Mouse (Mus musculus) adrenal gland, postnatal 14 days (tissue): ENCODE data around the gene Fut11. TPM values are rescaled to one million over a fixed set of nuclear protein-coding genes. Genes with fewer than 3 reads are reported as not detected.
A peak's percentile ranks its signal among the peaks of the same experiment; 100 is the strongest.

Source experiments
- DNase-seq: peaks from one replicate; pipeline ENCODE4 v3.0.0; 2021; ENCODE audit warnings: mixed read lengths
- total RNA-seq: library from RNA; stranded (reverse); gene quantifications from 2 replicates; pipeline ENCODE4 v1.2.3, GENCODE M21; 2021

Fut11 gene
- total RNA-seq, 1 experiment from 2014 or later: 17.0 TPM

DNA sequence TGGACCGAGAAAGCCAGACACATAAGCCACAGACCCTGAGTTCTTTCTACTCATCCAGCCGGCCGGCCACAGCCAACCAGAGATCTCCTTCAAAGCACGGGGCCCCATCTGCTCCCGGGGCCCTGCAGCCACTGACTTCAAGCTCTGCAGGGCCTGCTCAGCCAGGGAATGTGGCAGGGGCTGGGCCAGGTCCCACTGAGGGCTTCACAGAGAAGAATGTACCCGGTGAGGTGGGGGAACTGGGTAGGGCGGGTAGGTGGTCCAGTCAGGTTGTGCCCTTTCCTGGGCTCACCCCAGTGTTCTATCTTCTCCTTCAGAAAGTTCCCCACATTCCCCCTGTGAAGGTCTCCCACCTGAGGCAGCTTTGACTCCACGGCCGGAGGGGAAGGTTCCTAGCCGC lies 23.7 kb downstream of the Fut11 start:
- DNase-seq: no peak

DNA sequence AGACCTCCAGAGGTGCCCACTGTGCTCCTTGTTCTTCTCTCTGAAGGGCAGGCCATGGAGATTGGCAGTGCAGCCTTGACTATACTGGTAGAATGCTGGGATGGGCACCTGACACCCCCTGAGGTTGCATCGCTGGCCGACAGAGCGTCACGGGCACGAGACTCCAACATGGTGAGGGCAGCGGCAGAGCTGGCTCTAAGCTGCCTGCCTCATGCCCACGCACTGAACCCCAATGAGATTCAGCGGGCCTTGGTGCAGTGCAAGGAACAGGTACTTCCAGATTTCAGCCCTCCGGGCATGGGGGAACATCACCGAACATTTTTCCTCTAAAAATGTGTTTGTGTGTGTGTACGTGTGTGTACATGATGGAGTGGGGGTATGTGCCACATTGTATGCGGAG lies 25.0 kb downstream of the Fut11 start:
- DNase-seq: no peak

DNA sequence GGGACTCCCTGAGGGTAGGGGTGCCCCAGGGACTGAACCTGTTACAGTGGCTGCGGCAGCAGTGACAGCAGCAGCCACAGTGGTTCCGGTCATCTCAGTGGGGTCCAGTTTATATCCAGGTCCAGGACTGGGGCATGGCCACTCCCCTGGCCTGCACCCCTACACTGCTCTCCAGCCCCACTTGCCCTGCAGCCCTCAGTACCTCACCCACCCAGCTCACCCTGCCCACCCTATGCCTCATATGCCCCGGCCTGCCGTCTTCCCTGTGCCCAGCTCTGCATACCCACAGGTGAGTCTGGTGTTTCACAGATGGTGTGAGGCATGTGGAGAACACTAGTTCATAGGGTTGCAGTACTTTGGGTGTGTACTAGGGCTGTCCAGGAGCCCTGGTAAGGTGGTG lies 26.6 kb downstream of the Fut11 start:
- no peak for DNase-seq

DNA sequence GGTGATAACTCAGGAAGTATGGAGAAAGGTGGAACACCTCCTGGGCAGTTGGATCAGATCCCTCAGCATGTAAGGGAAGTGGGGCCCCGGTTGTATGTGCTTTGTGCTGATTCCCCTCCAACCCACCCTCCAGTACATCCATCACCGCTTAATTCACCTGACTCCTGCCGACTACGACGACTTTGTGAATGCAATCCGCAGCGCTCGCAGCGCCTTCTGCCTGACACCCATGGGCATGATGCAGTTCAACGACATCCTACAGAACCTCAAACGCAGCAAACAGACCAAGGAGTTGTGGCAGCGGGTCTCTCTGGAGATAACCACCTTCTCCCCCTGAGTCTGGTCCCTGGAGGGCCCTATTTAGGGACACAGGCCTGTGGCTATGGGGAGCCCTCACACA lies 28.2 kb downstream of the Fut11 start:
- DNase-seq: no peak

DNA sequence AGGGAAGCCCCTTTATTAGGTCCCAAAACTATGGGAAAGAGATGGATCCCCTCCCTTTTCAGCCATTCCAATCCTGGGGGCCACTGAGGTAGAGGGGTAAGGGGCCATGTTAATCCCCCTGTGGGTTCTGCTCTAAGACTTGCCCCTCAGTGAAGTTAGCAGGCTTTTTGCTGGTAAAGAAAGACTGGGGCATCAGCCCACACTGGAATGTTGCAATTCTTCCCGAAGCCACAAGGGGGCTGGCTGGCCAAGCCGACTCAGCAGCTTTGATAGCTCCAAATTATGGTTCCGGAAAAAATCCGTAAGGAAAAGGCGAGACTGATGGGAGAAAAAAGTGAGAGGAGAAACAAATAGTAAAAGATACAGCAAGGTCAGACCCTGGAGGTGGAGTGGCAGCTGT lies 29.3 kb downstream of the Fut11 start:
- DNase-seq: peak; percentile 79

DNA sequence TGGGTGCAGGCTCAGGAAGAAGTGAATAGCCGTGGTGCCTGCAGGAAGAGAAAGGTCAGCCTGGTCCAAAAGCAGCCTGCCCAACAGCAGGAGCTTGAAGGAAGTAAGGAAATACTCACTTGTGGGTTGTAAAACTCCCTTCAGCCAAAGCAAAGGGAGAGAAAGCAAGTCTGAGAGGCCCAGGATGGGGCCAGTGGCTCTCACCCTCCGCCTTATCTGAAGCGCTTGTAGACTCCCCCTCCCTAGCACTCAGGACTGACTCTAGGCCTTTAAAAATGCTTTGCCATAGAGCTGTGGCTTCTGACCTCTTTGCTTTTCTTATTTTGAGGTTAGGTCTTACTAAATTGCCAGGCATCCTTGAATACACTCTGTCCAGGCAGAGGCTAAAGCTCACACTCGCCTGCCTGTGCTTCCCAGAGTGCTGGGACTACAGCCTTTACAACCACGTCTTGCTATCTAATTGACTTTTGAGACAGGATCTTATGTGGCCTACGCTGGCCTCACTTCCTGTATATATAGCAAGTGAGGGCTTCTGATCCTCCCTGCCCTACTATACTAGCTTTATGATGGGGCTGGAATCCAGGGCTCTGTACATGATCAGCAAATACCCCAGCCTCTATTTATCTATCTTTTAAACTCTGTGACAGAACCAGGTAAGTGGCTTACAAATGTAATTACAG lies 31.0 kb downstream of the Fut11 start:
- DNase-seq: no peak

DNA sequence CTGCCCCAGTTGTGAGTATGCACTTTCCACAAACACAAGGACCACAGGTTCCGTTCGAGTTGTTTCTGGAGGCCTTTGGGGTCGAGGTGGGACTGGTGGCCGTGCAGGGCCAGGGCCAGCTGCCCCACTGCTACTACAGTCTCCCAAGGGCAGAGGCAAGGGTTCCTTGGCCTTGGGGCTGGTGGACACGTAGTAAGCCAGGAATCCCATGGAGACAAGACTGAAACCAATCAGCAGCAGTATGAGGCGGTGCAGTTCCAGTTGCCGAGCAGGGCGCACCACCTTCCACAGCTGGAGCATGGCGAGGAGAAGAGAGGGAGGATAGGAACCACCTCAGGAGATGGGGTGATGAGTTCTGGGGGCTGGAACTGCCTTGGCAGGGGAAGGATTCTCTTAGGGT lies 35.1 kb downstream of the Fut11 start:
- no peak for DNase-seq

DNA sequence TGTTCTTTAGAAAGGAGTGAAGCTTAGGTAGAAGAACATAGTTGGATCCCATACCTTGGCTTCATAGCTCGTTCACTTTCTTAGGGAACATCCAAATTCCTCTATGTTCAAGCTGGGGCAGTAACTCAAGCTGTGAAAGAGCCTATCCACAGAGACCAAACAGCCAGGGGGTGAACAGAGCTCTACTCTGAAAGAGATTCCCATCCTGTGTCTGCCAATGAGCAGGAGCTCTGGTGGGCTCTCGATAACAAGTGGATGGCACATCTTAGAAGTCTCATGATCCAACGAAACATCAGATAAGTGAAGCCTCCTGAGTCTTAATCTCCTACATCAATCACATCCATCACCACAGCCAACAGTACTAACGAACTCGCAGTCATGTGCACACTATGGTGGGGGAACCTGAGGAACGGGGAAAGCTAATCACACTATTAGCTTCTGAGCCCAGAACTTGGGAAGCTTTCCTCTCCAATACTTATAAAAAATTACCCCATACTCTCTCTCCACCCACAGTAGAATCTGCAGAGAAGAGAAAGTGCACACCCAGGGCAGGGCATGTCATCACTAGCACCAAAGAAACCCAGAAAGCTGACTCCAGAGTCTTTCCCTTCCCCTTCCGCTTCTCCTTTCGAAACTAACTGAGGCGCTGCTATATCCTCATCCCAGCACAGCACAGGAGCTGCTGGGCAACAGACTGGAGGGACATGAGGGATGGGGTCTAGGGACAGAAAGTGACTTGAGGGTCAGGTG lies 36.3 kb downstream of the Fut11 start:
- no peak for DNase-seq

DNA sequence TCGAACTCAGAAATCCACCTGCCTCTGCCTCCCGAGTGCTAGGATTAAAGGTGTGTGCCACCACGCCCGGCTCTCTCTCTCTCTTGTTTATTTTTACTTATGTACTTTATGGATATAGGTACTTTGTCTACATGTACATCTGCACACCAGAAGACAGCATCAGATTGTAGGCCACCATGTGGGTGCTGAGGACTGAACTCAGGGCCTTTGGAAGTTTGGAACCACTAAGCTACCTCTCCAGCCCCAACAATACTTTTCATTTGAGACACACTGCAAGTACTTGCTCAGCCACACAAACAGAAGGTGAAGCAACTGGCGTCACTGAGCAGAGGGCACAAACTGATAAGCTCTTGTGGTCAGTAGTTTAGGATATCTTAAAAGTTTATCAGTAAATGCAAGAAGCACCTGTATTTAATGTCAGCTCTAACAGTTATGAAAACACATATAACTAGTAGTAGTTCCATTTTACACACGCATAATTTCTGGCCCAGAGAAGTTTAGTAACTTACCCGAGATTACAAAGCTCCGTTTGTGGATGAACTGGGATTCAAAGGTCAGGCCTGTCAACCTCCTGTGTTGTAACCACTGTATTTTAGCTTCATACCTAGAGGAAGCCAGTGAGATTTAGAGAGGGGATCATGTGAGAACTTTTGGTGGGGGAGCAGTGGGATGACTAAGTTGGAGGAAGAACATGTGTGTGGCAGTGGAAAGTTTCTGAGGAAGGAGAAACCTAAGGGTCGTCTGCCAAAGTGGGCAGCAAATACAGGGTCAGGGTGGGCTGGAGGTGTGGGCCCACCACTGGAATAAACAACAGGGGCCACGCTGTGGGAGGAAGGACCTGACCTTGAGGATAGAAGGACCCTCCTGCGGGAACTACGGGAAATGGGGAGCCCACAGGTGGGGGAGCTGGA lies 38.5 kb downstream of the Fut11 start:
- DNase-seq: peak; percentile 50

DNA sequence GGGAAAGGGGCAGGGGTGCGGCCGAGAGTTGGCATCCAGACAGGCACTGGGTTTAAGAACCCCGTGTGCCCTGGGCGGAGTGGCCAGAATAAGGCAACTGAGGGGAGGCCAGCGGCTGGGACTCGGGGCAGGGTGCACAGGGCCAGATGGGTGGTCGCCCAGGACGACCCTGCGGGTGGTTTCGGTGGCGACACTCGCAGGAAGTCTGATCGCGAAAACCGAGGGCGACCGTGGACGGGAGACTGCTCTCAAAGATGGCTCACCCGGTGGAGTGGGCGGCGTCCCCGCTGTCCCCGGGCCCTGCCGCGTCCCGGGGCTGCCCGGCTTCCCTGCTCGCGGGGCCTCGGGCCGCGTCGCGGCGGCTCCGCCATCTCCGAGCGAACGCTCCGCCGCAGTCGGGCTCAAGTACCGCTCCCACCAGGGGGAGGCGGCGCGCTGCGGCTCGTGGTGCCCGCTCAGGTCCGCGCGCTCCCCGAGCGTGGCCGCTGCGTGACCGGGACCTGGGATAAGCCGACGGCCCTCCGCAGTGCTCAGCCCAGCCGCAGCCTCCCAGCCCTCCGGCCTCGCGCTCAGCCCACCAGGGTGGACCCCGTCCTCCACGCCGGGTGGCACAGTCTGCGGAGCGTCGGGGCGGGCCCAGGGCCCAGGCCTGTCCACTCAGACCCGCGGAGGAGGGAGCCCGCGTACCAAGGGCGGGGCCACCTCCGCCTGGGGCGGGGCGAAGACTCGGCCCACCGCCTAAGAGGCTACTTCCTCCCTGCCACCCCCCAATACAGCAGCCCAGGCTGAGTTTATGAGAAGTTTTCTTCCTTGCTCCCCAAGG lies 39.4 kb downstream of the Fut11 start, which contains the start of gene Ndst2:
Gene Ndst2, minus strand, starts transcription at position 611 of the 823 bp plus-strand sequence.
- DNase-seq: peak; percentile 94

DNA sequence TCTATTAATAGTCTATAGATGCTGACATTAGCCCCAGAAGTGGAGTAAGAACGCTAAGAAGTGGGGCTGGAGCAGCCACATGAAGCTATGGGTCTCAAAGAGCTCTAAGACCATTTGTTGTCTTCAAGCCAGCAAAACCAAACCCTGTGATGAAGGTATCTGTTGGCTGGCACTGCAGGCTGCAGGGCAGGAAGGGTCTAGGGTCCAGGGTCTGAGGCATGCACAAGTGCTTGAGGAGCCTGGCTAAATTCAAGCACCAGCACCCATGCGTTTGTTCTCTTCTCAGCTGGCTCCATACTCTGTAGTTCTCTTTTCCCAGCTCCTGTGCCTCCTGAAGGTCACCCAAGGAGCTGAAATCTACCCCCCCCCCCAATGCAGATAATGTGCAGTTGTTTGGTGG lies 40.3 kb downstream of the Fut11 start:
- no peak for DNase-seq

DNA sequence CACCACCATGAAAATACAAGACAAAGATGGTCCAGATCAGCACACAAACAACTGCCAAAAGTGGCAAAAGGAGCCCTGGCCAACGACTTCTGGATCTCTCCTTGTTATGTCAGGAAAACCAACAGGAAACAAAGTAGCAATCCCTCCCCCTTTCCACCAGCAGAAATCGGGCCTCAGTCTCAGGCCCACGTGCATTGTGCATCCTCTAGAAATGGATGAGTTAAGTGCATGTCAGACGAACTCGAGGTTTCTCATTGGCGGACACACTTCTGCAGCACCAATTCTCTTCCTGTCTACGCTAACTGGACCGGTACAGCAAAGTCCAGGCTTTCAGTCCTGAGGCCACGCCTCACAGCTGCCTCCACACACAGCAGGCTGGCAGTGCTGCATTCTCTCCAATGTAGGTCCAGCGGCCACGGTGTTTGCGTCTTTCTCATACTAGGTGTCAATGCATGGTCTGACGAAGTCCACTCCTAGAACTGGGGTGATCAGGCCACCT lies 41.2 kb downstream of the Fut11 start:
- no peak for DNase-seq

DNA sequence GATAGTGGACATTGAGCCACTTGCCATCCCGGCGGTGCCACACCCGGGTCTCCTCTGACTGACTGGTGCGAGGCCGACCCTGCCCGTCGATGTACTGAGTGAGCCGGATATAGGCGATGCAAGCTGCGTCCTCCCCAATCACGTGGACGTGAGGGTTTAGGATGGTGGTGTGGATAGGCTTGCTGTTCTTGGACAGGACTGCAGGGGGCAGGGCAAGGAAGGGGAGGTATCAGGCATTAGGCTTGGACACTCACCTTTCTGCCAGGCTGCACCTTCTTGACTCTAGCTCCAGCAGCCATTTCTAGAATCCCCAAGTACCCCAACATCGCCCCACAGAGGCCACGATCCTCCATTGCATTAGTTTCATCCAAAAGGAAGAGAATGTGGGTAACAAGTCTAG lies 42.5 kb downstream of the Fut11 start:
- peak; percentile 75 for DNase-seq

DNA sequence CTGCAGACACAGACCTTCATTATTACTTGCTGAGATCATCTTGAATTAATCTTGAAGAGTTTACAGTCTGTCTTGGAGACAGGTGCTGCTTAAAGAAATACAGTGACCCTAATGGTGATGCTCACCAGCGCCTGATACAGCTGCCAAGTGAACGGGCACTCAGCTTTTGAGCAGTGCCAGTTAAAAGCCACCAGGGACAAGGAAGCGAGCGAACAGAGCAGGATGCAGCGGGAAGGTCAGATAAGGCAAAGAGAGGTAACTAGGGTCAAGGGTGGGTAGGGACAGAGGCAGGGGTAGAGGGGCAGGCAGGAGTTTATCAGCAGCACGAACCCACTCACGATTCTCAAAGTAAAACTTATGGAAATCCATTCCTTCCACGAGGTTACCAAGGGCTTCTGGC lies 43.7 kb downstream of the Fut11 start:
- no peak for DNase-seq

DNA sequence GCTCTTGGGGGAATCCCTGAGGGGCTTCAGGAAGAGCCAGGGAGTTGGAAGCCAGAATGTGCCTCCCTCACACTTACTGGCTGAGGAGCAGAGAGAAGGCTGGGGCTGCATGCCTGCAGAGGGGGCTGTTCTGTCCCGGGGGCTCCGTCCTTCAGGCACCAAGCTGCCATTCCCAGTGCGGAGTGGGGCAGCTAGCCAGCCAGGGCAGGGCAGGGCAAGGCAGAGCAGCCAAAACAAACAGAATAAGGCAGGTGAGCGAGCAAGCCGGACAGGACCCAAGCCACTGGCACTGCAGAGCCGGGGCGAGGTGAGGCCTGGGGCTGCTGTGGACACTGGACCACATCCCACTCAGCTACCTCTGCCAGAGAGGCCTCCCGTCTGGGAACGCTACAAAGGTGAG lies 46.5 kb downstream of the Fut11 start:
- DNase-seq: no peak

DNA sequence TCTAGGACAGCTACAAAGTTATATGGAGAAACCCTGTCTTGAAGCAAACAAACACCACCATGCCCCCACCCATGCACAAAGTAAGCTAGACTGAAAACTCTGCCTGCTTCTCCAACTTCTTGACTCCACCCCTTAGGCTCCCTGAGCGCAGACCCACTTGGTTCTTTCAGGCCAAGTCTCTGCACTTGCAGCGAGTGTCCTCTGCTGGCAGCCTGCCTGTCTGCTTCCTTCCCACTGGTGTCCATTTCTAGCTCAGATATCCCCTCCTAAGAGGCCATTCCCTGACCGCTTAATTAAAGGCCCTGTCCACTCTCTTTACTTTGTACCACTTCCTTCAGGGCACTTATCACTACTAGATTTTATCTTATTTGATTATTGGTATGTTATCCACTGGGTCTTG lies 48.8 kb downstream of the Fut11 start:
- DNase-seq: no peak

DNA sequence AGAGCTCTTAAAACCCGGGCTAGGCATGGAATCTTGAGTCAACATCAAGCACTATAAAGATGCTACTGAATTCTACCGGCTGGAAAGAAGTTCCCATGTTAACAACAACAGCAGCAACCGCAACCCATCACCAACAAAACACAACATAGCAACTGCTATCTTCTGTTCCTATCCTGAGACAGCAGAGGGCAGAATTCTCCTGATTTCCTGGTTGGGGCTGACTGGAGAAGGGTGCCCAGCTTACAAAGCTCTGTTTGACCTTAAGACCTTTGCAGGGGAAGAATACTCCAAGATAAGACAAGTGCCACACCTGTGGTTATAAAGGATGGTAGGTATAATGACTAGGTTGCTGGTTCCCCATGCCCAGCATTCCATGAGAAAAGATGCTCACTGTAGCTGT lies 52.2 kb downstream of the Fut11 start:
- DNase-seq: no peak

DNA sequence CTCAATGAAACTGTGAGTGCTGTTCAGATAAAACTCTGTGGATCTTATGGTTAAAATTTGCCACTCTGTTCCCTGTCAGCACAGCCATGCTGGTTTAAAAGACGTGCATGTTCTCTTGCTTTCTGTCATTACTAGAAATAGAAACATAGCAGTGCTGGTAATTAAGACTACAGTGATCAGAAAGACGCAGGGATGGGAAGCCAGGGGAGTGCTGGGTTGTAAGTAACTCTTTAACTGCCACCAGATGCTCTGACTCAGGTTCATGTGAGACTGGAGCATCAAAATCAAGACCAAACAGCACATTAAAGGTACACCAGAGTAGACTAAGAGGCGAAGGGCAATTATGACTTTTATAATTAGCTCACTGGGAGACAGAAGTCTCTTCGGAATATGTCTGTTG lies 53.6 kb downstream of the Fut11 start:
- no peak for DNase-seq

DNA sequence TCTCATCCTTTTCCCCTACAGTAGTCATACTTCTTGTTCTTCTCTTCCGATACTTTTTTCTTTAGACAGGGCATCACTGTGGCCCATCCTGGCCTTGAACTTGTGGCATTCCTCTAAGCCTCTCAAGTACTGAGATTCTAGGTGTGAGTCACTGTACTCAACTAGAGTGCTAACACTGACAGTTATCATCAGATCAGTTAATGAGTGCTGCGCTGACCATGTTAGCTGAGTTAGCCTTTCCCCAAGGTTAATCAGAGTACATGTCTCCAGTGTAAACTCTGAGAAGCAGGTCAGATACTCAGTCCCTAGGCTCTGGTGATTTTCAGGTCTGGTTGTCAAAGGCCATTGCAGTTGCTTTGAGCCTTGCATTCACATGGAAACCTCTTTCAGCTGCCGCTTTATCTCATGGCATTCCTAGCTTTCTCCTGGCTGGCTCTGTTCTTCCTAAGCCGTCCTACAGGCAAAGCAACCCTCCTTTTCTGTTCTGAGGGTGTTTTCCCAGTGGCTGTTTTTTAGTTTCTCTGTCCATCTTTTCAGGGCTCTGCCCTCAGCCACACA lies 54.8 kb downstream of the Fut11 start:
- no peak for DNase-seq

DNA sequence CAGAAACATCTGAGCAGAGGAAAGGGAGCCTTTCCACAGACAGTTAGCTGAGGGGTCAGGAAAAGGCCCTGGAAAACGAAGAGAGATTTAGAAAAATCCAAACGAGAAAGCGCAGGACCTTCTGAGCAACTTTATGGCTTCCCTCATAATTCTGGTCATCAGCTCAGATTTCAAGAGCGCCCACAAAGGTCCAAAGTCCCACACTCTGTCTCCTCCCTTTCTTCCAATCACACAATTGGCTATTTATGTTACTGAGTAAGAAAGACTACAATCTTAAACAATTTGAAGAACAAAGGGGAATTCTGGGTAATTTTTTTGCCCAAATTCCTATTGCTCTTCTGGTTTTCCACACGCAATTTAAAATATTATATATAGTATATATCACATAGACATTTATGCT lies 55.7 kb downstream of the Fut11 start:
- no peak for DNase-seq
